Mouse (Mus musculus): ENCODE measurements around the gene Abr. TPM values are rescaled to one million over a fixed set of nuclear protein-coding genes. Genes with fewer than 3 reads are reported as not detected.
A peak's percentile ranks its signal among the peaks of the same experiment; 100 is the strongest.

Abr gene
- polyA plus RNA-seq, 1 experiment from 2014 or later, result 32.3 TPM

DNA sequence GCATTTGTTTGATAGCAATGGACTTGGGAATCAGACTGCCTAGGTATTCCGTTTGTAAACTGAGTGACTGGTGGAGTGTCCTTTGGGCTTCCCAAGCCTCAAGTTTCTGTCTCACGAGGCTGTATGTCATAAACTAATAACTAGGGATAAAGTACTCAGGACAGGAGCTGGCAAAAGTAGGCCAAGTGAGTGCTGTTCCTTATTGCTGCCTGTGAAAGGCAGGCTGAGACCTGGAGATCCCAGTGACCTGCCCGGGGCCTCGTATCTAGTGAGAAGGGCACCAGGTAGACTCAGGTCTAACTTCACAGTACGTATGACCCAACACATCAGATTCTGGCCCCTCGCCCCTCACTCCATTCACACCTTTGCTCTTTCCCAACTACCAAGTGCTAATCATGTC is 4.0 kb downstream of the Abr start:
- Histone ChIP-seq H3K4me2 (ENCODE audit: low read depth, low read length) (no peak overlapping the region), H3K4me1 (ENCODE audit: control insufficient read depth, insufficient read depth, low read length) (peaks cover 5% of the 10 kb centered on the region), H3K4me3 (ENCODE audit: low read depth, low read length) (no peak overlapping the region), H3K36me3 (replicated peaks; ENCODE audit: control insufficient read depth, insufficient read depth, low read depth, low read length) (no peaks in the 10 kb centered on the region), H3K27me3 (ENCODE audit: control insufficient read depth, insufficient read depth, low read length) (peaks cover 11% of the 10 kb centered on the region), H3K9ac (replicated peaks; ENCODE audit: low read length) (no peak overlapping the region), H3K9me3 (replicated peaks; ENCODE audit: control insufficient read depth, low read length) (no peaks in the 10 kb centered on the region), H3K27ac (replicated peaks; ENCODE audit: low read depth, low read length) (no peak overlapping the region)
- WGBS, result 81% methylated on average over 6 of the region's 6 CpGs
- DNase-seq (ENCODE audit: low spot score) (no peak), ATAC-seq (replicated peaks; ENCODE audit: insufficient number of reproducible peaks, low FRiP score, low TSS enrichment, low read depth) (no peak)

DNA sequence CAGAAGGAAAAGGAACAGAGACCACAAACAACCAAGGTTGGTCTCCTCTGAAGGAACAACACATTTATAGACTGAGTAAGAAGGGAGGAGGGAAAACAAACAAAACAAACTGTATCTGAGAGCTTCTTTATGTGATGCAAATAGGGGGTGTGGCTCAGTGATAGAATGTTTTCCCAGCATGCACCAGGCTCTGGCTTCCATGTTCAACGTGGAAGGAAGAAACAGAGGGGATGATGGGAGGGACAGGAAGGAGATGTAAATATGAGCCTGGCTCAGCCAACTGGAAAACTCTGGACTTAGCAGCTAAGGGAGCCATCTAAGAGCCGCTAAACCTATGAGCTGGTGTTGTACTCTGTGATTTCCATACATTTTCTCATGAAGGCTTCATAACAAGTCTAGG is 7.9 kb downstream of the Abr start:
- H3K4me3 ChIP-seq (ENCODE audit: low read depth, low read length), result no peak overlapping the region

DNA sequence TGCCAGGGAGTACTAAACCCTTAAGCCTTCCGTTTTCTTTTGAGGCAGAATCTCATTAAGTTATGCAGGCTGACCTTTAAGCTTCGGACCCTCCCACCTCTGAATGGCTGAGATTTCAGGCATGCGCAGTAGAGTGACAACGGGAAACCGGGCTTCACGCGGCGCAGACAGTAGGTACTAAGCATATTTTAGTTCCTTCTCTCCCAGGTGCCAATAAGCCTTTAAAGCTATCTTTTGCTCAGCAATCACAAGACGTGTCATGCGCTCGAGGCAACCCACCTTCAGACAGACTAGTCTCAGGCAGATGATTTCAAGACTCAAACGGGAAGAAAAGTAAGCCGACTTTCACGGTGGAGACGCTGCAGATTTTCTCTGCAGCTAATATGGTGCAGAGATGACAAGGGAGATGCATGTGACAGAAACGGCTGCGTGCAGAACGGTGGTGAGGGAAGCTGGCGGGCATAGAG is 9.4 kb downstream of the Abr start:
- Histone ChIP-seq H3K4me2 (ENCODE audit: low read depth, low read length) (peak overlapping the region; percentile 77), H3K9me3 (replicated peaks; ENCODE audit: control insufficient read depth, low read length) (no peaks in the 10 kb centered on the region), H3K36me3 (replicated peaks; ENCODE audit: control insufficient read depth, insufficient read depth, low read depth, low read length) (no peaks in the 10 kb centered on the region), H3K27ac (replicated peaks; ENCODE audit: low read depth, low read length) (no peak overlapping the region), H3K27me3 (ENCODE audit: control insufficient read depth, insufficient read depth, low read length) (no peaks in the 10 kb centered on the region), H3K4me3 (ENCODE audit: low read depth, low read length) (peak overlapping the region; percentile 38), H3K9ac (replicated peaks; ENCODE audit: low read length) (peak overlapping the region; percentile 55), H3K4me1 (ENCODE audit: control insufficient read depth, insufficient read depth, low read length) (no peaks in the 10 kb centered on the region)
- DNase-seq (ENCODE audit: low spot score), result peak; percentile 81
- ATAC-seq (replicated peaks; ENCODE audit: insufficient number of reproducible peaks, low FRiP score, low TSS enrichment, low read depth), result 0 out of 2 replicates have a peak, but pooled peaks have one; percentile 23
- 0% methylated on average over 19 of the region's 19 CpGs for WGBS

More for the DNA sequence above, 7.9 kb downstream of the Abr start:
- H3K9ac ChIP-seq (replicated peaks; ENCODE audit: low read length), result no peak overlapping the region
- H3K4me1 ChIP-seq (ENCODE audit: control insufficient read depth, insufficient read depth, low read length), result no peaks in the 10 kb centered on the region
- no peaks in the 10 kb centered on the region for H3K36me3 ChIP-seq (replicated peaks; ENCODE audit: control insufficient read depth, insufficient read depth, low read depth, low read length)
- H3K4me2 ChIP-seq (ENCODE audit: low read depth, low read length), result no peak overlapping the region
- 55% methylated on average over 2 of the region's 2 CpGs for WGBS
- DNase-seq (ENCODE audit: low spot score) (no peak), ATAC-seq (replicated peaks; ENCODE audit: insufficient number of reproducible peaks, low FRiP score, low TSS enrichment, low read depth) (no peak)
- no peaks in the 10 kb centered on the region for H3K9me3 ChIP-seq (replicated peaks; ENCODE audit: control insufficient read depth, low read length)
- no peaks in the 10 kb centered on the region for H3K27me3 ChIP-seq (ENCODE audit: control insufficient read depth, insufficient read depth, low read length)
- no peak overlapping the region for H3K27ac ChIP-seq (replicated peaks; ENCODE audit: low read depth, low read length)

DNA sequence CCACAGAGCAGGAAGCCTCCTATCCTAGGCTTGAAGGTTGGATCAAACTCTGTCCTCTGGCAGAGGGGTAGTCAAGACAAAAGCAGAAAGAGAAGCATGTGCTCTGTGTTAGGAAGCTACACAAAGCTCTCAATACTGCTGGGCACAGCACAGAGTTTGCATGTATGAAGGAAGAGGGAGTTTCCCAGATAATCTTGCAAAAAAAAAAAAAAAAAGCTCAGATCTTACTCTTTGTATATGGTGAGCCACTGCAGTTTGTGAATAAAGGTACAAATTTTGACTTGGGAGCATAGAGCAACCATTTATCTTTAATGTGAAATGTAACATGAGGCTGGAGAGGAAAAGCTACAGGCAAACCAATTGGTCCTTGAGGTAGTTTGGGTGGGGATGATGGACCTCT is 11.2 kb downstream of the Abr start:
- DNase-seq (ENCODE audit: low spot score) (no peak), ATAC-seq (replicated peaks; ENCODE audit: insufficient number of reproducible peaks, low FRiP score, low TSS enrichment, low read depth) (no peak)
- Histone ChIP-seq H3K27me3 (ENCODE audit: control insufficient read depth, insufficient read depth, low read length) (no peaks in the 10 kb centered on the region), H3K36me3 (replicated peaks; ENCODE audit: control insufficient read depth, insufficient read depth, low read depth, low read length) (no peaks in the 10 kb centered on the region), H3K4me2 (ENCODE audit: low read depth, low read length) (no peak overlapping the region), H3K27ac (replicated peaks; ENCODE audit: low read depth, low read length) (no peak overlapping the region), H3K4me3 (ENCODE audit: low read depth, low read length) (no peak overlapping the region), H3K9ac (replicated peaks; ENCODE audit: low read length) (no peak overlapping the region), H3K9me3 (replicated peaks; ENCODE audit: control insufficient read depth, low read length) (no peaks in the 10 kb centered on the region), H3K4me1 (ENCODE audit: control insufficient read depth, insufficient read depth, low read length) (no peaks in the 10 kb centered on the region)

DNA sequence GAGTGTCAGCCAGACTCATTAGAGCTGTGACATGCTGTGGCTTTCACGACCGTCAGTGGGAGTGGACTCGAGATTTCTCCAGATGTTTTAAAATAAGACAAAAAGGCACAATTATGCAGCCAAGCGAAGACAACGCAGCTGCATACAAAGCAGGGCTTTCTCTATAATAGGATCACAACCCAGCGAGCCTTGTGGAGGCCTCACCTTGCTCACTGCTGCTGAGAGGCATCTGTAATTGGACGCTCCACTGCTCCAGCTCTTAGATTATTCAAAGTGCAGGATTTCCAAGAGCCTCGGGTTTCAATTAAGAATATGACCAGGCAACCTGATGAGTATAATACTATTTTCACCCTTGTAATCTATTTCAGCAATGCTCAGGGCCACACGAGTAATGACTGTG is 15.6 kb downstream of the Abr start:
- Histone ChIP-seq H3K9ac (replicated peaks; ENCODE audit: low read length) (no peak overlapping the region), H3K4me3 (ENCODE audit: low read depth, low read length) (no peak overlapping the region), H3K9me3 (replicated peaks; ENCODE audit: control insufficient read depth, low read length) (no peaks in the 10 kb centered on the region), H3K27me3 (ENCODE audit: control insufficient read depth, insufficient read depth, low read length) (no peaks in the 10 kb centered on the region), H3K4me2 (ENCODE audit: low read depth, low read length) (no peak overlapping the region), H3K36me3 (replicated peaks; ENCODE audit: control insufficient read depth, insufficient read depth, low read depth, low read length) (no peaks in the 10 kb centered on the region), H3K27ac (replicated peaks; ENCODE audit: low read depth, low read length) (0 out of 2 replicates have a peak overlapping the region, but pooled peaks have one; percentile 1), H3K4me1 (ENCODE audit: control insufficient read depth, insufficient read depth, low read length) (no peaks in the 10 kb centered on the region)
- 54% methylated on average over 9 of the region's 9 CpGs for WGBS
- DNase-seq (ENCODE audit: low spot score), result peak; percentile 24
- ATAC-seq (replicated peaks; ENCODE audit: insufficient number of reproducible peaks, low FRiP score, low TSS enrichment, low read depth), result no peak

DNA sequence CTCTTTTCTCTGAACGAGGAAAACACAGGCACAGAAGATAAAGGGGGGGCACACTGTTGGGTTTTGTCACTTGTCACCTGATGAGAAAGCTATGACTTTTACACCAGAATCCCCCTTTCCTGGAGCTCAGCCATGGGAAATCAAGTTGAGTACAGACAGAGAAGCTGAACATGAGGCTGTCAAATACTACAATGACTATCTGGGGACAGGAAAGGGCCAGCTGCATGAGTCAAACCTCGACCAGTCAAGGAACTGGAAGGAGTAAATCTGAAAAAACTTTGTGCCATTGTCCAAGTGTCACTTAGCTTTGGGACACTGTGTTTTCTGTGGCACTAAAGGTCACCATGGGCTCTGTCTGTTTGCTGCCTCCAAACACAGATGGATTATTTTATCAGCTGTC is 22.9 kb downstream of the Abr start:
- Histone ChIP-seq H3K27ac (replicated peaks; ENCODE audit: low read depth, low read length) (no peak overlapping the region), H3K36me3 (replicated peaks; ENCODE audit: control insufficient read depth, insufficient read depth, low read depth, low read length) (no peaks in the 10 kb centered on the region), H3K4me1 (ENCODE audit: control insufficient read depth, insufficient read depth, low read length) (no peaks in the 10 kb centered on the region), H3K9me3 (replicated peaks; ENCODE audit: control insufficient read depth, low read length) (no peaks in the 10 kb centered on the region), H3K4me2 (ENCODE audit: low read depth, low read length) (no peak overlapping the region), H3K4me3 (ENCODE audit: low read depth, low read length) (no peak overlapping the region), H3K9ac (replicated peaks; ENCODE audit: low read length) (no peak overlapping the region), H3K27me3 (ENCODE audit: control insufficient read depth, insufficient read depth, low read length) (no peaks in the 10 kb centered on the region)
- 33% methylated on average over 2 of the region's 2 CpGs for WGBS
- ATAC-seq (replicated peaks; ENCODE audit: insufficient number of reproducible peaks, low FRiP score, low TSS enrichment, low read depth) (no peak), DNase-seq (ENCODE audit: low spot score) (no peak)

DNA sequence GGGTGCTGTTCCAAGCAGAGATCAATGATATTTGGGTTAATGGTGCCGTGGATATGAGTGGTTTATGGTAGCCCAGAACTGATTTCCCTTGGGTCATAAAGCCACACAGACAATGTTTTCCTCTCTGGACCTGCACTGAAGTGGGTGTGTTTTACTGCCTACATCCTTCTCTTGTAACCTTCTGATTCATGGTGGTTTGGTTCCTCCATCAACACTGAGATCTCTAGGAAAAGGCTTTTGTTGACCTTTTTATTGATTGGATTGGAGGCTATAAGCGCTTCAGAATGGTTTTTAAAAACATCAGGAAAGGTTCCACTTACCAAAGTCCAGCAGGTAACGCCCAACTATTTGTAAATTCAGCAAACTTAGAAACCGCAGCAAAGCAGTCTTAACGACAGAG is 23.4 kb downstream of the Abr start:
- no peaks in the 10 kb centered on the region for H3K4me1 ChIP-seq (ENCODE audit: control insufficient read depth, insufficient read depth, low read length)
- H3K4me2 ChIP-seq (ENCODE audit: low read depth, low read length), result no peak overlapping the region
- H3K9ac ChIP-seq (replicated peaks; ENCODE audit: low read length), result no peak overlapping the region
- H3K27me3 ChIP-seq (ENCODE audit: control insufficient read depth, insufficient read depth, low read length), result no peaks in the 10 kb centered on the region
- DNase-seq (ENCODE audit: low spot score) (no peak), ATAC-seq (replicated peaks; ENCODE audit: insufficient number of reproducible peaks, low FRiP score, low TSS enrichment, low read depth) (no peak)
- no peak overlapping the region for H3K27ac ChIP-seq (replicated peaks; ENCODE audit: low read depth, low read length)
- no peaks in the 10 kb centered on the region for H3K9me3 ChIP-seq (replicated peaks; ENCODE audit: control insufficient read depth, low read length)
- no peaks in the 10 kb centered on the region for H3K36me3 ChIP-seq (replicated peaks; ENCODE audit: control insufficient read depth, insufficient read depth, low read depth, low read length)
- WGBS, result 79% methylated on average over 5 of the region's 5 CpGs
- H3K4me3 ChIP-seq (ENCODE audit: low read depth, low read length), result no peak overlapping the region

DNA sequence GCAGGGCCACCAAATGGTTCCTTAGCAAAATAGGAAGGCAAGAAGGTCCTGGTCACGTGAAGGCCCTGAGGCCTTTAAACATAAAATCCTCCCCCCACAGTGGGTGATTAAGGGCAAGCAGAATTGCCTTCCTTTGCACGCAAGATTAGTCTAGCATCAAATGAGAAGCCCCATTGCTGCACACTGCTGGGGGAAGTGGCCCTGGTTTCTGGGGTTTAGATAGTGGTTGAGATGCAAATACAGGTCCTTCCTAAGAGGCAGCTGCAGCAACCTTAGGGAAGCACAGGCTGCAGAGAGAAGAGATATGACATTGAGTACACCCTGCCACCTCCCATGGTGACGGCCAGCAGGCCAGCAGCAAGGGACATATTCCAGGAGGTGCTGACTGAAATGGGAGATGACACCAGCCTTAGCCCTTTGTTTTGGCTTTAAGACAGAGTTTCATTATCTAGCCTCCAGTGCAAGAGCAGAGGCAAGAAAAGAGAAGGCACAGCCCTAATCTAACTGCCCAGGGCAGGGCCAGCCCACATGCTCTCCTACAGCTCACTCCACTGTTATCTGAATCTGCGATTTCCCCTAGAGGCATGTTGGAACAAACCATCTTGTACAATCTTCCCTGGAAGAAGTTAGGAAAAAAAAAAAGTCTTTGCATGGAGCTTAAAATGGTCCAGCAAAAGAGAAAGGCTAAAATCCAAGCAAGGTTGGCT is 28.3 kb downstream of the Abr start:
- 55% methylated on average over 4 of the region's 4 CpGs for WGBS
- no peak overlapping the region for H3K27ac ChIP-seq (replicated peaks; ENCODE audit: low read depth, low read length)
- H3K4me2 ChIP-seq (ENCODE audit: low read depth, low read length), result no peak overlapping the region
- DNase-seq (ENCODE audit: low spot score), result no peak
- no peaks in the 10 kb centered on the region for H3K36me3 ChIP-seq (replicated peaks; ENCODE audit: control insufficient read depth, insufficient read depth, low read depth, low read length)
- no peaks in the 10 kb centered on the region for H3K9me3 ChIP-seq (replicated peaks; ENCODE audit: control insufficient read depth, low read length)
- no peaks in the 10 kb centered on the region for H3K4me1 ChIP-seq (ENCODE audit: control insufficient read depth, insufficient read depth, low read length)
- no peak overlapping the region for H3K9ac ChIP-seq (replicated peaks; ENCODE audit: low read length)
- H3K4me3 ChIP-seq (ENCODE audit: low read depth, low read length), result no peak overlapping the region
- ATAC-seq (replicated peaks; ENCODE audit: insufficient number of reproducible peaks, low FRiP score, low TSS enrichment, low read depth), result no peak
- no peaks in the 10 kb centered on the region for H3K27me3 ChIP-seq (ENCODE audit: control insufficient read depth, insufficient read depth, low read length)

Data from embryonic facial prominence, embryonic 11.5 days (tissue).